Mouse (Mus musculus) right cerebral cortex, postnatal 10 days (tissue): ENCODE data around the gene Hoxb4.

ENCODE experiments used
- DNase-seq, 2 experiments: peaks; one replicate each; pipeline ENCODE4 v3.0.0; 2021; ENCODE audit warnings: low spot score in 2 of 2

Hoxb4 gene

DNA sequence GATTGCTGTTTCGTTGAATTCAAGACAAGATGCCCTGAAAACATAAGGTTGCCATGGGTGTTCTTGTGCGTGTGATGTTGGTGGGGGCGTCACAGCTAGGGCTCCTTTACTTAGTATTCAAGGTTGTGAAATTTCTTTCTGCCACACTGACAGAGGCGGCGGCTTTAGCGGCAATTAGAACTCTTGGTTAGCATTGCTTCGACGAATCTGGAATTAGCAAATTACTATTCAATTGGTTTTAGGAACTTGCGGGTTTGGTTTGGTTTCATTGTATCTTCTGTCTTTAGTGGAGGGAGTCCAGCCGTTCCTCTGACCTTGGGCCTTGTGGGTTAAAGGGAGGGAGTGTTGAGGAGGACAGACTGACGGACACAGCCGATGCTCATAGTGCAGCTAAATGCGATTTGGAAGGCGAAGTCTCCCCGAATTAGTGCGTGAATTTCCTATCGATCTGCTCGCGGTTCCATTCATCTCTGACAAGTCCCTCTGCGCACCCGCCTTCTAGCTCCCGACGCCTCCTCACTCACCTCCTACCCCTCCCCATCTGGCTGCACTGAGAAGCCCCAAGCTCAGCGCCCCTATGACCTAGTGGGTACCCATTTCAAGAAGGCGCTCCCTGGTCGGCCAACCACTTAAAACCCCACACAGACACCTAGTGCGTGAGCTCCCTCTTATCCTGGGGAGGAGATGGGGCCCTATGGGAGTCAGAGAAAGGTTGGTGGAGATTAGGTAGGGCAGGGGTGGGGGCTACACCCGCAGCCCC lies at the start of gene Hoxb4:
Gene Hoxb4 (plus strand): TSS at position 660 of the 760 bp plus-strand sequence.
- DNase-seq, result no peak

- DNase-seq, result no peak
Measured at GRCm38 (mm10) chr11:96269869-96270268, 48.2 kb upstream of the Hoxb4 start.

DNA sequence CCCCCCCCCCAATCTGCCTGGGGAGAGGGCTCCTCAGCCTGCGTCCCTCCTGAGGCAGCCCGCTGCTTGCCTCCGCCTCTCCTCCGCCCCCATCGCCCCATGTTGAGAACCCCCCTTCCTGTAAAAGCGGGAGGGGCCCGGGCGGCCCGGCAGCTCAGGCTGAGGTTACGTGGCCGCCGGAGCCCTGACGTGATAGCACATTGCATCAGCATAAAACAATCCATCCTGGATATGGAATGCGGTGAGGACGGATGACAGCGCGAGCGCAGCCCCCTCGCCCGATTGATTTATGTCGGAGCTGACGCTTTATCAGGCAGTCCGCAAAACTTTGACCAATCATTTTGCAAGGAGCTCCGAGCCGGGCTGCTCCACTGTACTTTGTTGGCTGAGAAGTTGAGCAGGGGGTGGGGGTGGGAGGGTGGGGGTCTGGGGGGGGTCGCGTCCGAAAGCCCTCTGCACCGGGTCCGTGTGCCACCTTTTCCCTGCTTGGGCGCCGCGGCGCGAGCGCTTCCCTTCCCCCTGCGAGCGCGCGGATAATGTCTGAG lies 47.0 kb upstream of the Hoxb4 start, which contains the start of gene Hoxb9:
Gene Hoxb9 (plus strand): TSS at position 462 of the 545 bp plus-strand sequence.
- DNase-seq, result no peak

DNA sequence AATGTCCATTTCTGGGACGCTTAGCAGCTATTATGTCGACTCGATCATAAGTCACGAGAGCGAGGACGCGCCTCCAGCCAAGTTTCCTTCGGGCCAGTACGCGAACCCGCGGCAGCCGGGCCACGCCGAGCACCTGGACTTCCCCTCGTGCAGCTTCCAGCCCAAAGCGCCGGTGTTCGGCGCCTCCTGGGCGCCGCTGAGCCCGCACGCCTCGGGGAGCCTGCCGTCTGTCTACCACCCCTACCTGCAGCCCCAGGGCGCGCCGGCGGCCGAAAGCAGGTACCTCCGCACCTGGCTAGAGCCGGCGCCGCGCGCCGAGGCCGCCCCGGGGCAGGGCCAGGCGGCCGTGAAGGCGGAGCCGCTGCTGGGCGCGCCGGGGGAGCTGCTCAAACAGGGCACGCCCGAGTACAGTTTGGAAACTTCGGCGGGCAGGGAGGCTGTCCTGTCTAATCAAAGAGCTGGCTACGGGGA lies 46.5 kb upstream of the Hoxb4 start:
- DNase-seq, result no peak

- no peak for DNase-seq
Measured at GRCm38 (mm10) chr11:96272024-96272921, 45.8 kb upstream of the Hoxb4 start.

GRCm38 (mm10) chr11:96274428-96274827 lies 43.6 kb upstream of the Hoxb4 start:
- DNase-seq, result no peak

- DNase-seq, result no peak
Measured at GRCm38 (mm10) chr11:96275896-96276295, 42.2 kb upstream of the Hoxb4 start.

GRCm38 (mm10) chr11:96277151-96278044 lies 40.7 kb upstream of the Hoxb4 start:
- no peak for DNase-seq

DNA sequence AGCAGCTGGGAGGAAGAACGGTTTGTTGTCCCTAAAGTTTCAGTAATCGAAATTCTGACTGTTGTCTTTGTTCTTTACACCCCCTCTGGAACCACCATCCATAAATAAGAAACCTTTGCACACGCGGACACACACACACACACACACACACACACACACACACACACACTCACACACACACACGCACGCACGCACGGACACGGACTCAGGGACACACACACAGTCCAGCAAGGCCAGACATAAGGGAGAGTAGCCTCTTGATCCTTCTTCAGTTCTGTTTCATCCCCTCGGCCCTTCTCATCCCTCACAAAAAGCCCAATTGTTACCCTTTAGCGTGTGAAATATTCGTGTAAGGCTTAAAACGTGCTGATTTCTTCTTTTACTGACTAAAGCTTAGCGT lies 39.7 kb upstream of the Hoxb4 start:
- no peak for DNase-seq

DNA sequence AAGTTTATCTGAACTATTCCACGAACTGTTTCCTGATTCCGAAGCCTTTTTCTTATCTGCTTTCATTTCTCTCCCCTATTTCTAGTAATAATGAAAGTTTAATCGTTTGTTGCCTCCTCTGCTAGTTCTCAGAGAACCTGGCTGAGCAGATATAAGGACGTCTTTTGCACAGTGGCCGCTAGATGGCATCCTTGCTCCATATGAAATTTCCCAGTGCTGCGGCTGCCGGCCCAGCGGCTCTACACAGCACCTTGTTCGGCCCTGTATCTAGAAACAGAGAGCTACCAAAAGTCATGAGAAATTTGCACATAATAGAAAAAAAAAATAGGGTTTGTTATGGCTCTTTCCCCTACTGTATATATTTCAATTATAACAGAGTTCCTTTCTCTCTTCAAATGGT lies 39.3 kb upstream of the Hoxb4 start:
- DNase-seq, result peak; percentile 81 to 88

DNA sequence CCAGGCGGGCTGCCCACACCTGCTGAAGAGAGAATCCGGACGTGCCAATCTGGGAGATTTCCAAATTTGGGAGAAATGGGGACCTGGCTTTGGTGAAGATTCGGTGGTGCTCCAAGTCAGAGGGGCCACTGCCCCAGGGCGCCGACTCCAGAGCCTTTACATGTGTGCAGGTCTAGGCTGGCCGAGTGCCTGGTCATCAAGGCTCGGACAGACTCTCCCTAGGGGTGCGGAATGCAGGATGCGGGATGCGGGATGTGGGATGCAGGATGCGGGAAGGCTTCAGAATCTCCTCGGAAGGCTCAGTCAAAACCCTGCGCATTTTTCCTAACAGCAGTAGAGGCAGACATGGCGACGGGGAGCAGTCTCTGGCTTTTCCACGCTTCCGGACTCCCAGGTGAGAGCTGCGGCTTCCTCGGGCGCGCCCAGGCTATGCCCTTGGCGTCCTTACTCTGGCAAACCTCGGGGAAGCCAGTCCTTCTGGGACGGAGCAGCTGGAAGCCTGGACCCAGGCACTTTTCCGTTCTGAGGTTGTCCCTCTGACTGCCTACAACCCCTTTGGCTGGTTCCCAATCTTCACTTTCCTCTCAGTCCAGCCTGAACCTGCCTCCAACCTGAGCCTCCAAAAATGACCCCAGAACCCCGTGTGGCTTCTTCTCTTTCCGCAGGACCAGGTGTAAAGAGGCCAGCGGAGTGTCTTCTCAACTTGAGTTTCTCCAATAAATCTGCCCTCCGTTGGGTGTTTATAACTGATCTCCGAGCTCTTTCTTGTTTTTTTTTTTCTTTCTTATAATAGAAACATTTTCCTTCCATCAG lies 38.4 kb upstream of the Hoxb4 start:
- no peak for DNase-seq

- no peak for DNase-seq
Measured at GRCm38 (mm10) chr11:96280399-96281378, 37.4 kb upstream of the Hoxb4 start.

DNA sequence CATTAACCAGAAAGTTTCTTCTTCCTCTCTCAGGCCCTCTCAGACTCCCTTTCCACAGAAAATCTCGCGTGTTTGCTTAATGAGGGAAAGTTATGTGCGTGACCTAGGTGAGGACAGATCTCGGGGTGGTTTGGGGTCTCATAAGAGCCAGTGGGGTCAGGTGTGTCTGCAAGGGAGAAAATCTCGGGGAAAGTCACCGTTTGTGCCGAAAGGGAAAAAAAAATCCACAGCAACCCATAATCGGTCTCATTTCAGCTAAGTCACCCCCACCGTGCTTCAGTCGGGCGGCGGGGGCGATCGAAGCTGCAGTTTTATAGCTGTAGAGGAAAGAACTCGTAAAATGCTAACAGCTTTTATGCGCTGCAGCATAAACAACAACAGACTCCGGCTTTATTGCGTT lies 36.7 kb upstream of the Hoxb4 start:
- no peak for DNase-seq

DNA sequence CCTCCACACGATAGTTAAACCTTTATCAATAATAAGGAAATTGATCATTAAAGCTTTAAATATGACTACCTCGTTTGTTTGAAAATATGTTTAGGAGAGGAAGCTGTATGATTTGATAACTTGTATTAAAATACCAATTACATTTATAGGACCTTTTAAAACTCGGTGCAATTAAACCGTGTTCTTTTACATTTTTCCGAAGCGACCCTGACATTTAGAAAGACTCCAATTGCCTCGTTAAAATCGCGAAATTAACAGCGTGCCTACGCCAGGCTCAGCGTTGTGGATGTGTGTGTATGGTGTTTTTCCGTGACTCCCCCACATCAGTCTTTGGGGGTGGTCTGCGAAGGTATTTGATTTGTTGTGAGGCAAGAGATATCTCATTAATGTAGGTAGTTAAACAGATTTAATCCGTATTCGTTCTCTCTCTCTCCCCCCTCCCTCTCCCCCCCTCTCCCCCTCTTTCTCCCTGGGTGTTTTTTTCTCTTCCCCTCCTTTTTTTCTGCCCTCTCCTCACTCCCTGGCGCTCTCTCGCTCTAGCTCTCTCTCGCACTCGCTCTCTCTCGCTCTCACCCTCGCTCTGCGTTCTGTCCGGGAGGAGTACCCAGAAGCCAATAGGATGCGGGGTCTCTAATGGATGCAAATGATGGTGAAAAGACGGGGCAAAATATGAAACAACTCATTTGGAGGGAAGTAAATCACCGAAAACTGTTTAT lies 36.1 kb upstream of the Hoxb4 start, which contains the start of gene Hoxb8:
Gene Hoxb8 (plus strand): TSS at position 51 of the 716 bp plus-strand sequence.
- no peak for DNase-seq

GRCm38 (mm10) chr11:96282795-96283430 lies 35.2 kb upstream of the Hoxb4 start:
- DNase-seq, result no peak

DNA sequence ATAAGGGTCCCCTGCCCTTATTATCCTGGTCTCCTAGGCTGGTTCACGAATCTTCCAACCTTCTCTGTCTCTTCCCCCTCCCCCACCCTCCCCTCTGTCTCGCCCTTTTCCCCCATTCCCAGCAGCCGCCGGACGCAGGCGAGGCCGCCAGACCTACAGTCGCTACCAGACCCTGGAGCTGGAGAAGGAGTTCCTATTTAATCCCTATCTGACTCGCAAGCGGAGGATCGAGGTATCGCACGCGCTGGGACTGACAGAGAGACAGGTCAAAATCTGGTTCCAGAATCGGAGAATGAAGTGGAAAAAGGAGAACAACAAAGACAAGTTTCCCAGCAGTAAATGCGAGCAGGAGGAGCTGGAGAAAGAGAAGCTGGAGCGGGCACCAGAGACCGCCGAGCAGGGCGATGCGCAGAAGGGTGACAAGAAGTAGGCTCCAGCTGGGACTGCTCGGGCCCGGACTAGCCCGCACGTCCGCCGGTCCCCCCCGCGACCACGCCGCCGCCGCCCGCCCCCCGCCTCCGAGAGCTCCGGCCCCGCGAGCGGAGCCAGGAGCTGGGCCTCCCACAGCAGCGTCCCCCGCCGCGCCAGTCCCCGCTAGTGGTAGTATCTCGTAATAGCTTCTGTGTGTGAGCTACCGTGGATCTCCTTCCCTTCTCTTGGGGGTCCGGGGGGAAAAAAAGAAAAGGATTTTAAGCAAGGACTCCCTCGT lies 33.9 kb upstream of the Hoxb4 start:
- DNase-seq, result no peak
